Mouse (Mus musculus) MEL (cell line): ENCODE results near the gene Wdr31. TPM values are rescaled to one million over a fixed set of nuclear protein-coding genes. Genes with fewer than 3 reads are reported as not detected.

Experiments used
- DNase-seq: peaks from one replicate; pipeline ENCODE4 v3.0.0; 2011; ENCODE audit warnings: low read depth, low spot score
- H3K27ac ChIP-seq: 2 replicates; pipeline ENCODE4 v1.5.1; 2012; ENCODE audit warnings: low read depth, mild to moderate bottlenecking, control low read depth, low read length, moderate library complexity; ENCODE audit not compliant: control insufficient read depth
- H3K27me3 ChIP-seq, 2 experiments: fragments of 150-350 bp in 1 of 2; sonication (generic) in 1 of 2; 2 replicates each; pipeline ENCODE4 v1.6.1; 2012; ENCODE audit warnings: low read length in 2 of 2, mild to moderate bottlenecking in 2 of 2, improper control_type of control experiment in 1 of 2, moderate library complexity in 1 of 2; ENCODE audit not compliant: insufficient read depth in 2 of 2, control insufficient read depth in 1 of 2
- H3K36me3 ChIP-seq, 2 experiments: 2 replicates each; pipeline ENCODE4 v1.6.1; 2012 to 2014; ENCODE audit warnings: low read length in 2 of 2, improper control_type of control experiment in 1 of 2, inconsistent platforms in 1 of 2, mild to moderate bottlenecking in 1 of 2; ENCODE audit not compliant: insufficient read depth in 2 of 2, control insufficient read depth in 1 of 2
- H3K4me1 ChIP-seq, 2 experiments: fragments of 150-350 bp in 1 of 2; sonication (generic) in 1 of 2; 2 replicates each; pipeline ENCODE4 v1.6.1; 2012; ENCODE audit warnings: low read length in 2 of 2, improper control_type of control experiment in 1 of 2, mild to moderate bottlenecking in 1 of 2; ENCODE audit not compliant: insufficient read depth in 2 of 2, control insufficient read depth in 1 of 2
- H3K4me3 ChIP-seq, 2 experiments: fragments of 150-350 bp in 1 of 2; sonication (generic) in 1 of 2; 2 replicates each; pipeline ENCODE4 v1.5.1; 2012; ENCODE audit warnings: low read depth in 2 of 2, low read length in 2 of 2, mild to moderate bottlenecking in 2 of 2, moderate library complexity in 2 of 2, control low read depth in 1 of 2, improper control_type of control experiment in 1 of 2; ENCODE audit not compliant: control insufficient read depth in 1 of 2, insufficient read depth in 1 of 2
- H3K79me2 ChIP-seq: 2 replicates; pipeline ENCODE4 v1.6.1; 2012; ENCODE audit warnings: mild to moderate bottlenecking, low read length, moderate library complexity; ENCODE audit not compliant: control insufficient read depth, poor library complexity, insufficient read depth
- H3K9ac ChIP-seq: 2 replicates; pipeline ENCODE4 v1.6.1; 2012; ENCODE audit warnings: low read depth, mild to moderate bottlenecking, control low read depth, low read length, moderate library complexity; ENCODE audit not compliant: control insufficient read depth, poor library complexity, severe bottlenecking
- H3K9me3 ChIP-seq: fragments of 150-350 bp; sonication (generic); replicated peaks from 2 replicates; pipeline ENCODE4 v1.6.1; 2012; ENCODE audit warnings: mild to moderate bottlenecking, low read length, improper control_type of control experiment, moderate library complexity; ENCODE audit not compliant: insufficient read depth
- ETS1 ChIP-seq: IDR thresholded peaks from 2 replicates; pipeline ENCODE4 v1.6.1; 2012; ENCODE audit warnings: low read depth, mild to moderate bottlenecking, inconsistent platforms, low read length, improper control_type of control experiment, moderate library complexity
- GATA1 ChIP-seq: IDR thresholded peaks from 2 replicates; pipeline ENCODE4 v1.6.1; 2011; ENCODE audit warnings: low read depth, low read length, improper control_type of control experiment
- MAFK ChIP-seq: IDR thresholded peaks from 2 replicates; pipeline ENCODE4 v1.6.1; 2011; ENCODE audit warnings: low read depth, mild to moderate bottlenecking, low read length, improper control_type of control experiment, borderline replicate concordance
- MAX ChIP-seq: IDR thresholded peaks from 2 replicates; pipeline ENCODE4 v1.6.1; 2011; ENCODE audit warnings: low read length, improper control_type of control experiment
- MXI1 ChIP-seq: IDR thresholded peaks from 2 replicates; pipeline ENCODE4 v1.6.1; 2011; ENCODE audit warnings: mild to moderate bottlenecking, low read depth, low read length, improper control_type of control experiment
- NRF1 ChIP-seq: IDR thresholded peaks from 2 replicates; pipeline ENCODE4 v1.6.1; 2014; ENCODE audit warnings: low read depth, mild to moderate bottlenecking, inconsistent platforms, low read length, improper control_type of control experiment, moderate library complexity; ENCODE audit not compliant: poor library complexity, insufficient read depth, severe bottlenecking
- POLR2A ChIP-seq, 2 experiments: IDR thresholded peaks; 2 replicates each; pipeline ENCODE4 v1.6.1; 2011 to 2012; ENCODE audit warnings: low read length in 2 of 2, mild to moderate bottlenecking in 2 of 2, control low read depth in 1 of 2, improper control_type of control experiment in 1 of 2, low read depth in 1 of 2, moderate library complexity in 1 of 2; ENCODE audit not compliant: control insufficient read depth in 1 of 2, insufficient read depth in 1 of 2, poor library complexity in 1 of 2
- RAD21 ChIP-seq: IDR thresholded peaks from 2 replicates; pipeline ENCODE4 v1.6.1; 2011; ENCODE audit warnings: mild to moderate bottlenecking, low read depth, low read length, improper control_type of control experiment
- TBP ChIP-seq: IDR thresholded peaks from 2 replicates; pipeline ENCODE4 v1.8.0; 2011; ENCODE audit warnings: low read depth, low read length, improper control_type of control experiment
- UBTF ChIP-seq: IDR thresholded peaks from 2 replicates; pipeline ENCODE4 v1.6.1; 2012; ENCODE audit warnings: low read depth, mild to moderate bottlenecking, inconsistent platforms, low read length, improper control_type of control experiment, moderate library complexity, borderline replicate concordance; ENCODE audit not compliant: insufficient read depth
- ZMIZ1 ChIP-seq: IDR thresholded peaks from 2 replicates; pipeline ENCODE4 v1.6.1; 2012; ENCODE audit warnings: low read depth, mild to moderate bottlenecking, inconsistent platforms, low read length, improper control_type of control experiment, moderate library complexity
- polyA plus RNA-seq, 2 experiments: library from polyadenylated mRNA; stranded (reverse) in 1 of 2; unstranded in 1 of 2; fragments of >175 nt in 1 of 2; fragments of >200 nt in 1 of 2; gene quantifications; 2 replicates each; pipeline versions ENCODE4 v1.2.1 to v1.2.4; 2012; ENCODE audit warnings: low replicate concordance in 2 of 2, low read depth in 1 of 2; ENCODE audit not compliant: insufficient read length in 2 of 2, insufficient read depth in 1 of 2, missing spikeins in 1 of 2
- total RNA-seq: library from RNA; depleted of rRNA; stranded (reverse); fragments of 300-350 nt; gene quantifications from 2 replicates; pipeline ENCODE4 v1.2.3, GENCODE M21; 2012

Gene Wdr31
- total and polyA plus RNA-seq, 3 experiments, result 0.91 to 1.9 TPM; not detected in 1

DNA sequence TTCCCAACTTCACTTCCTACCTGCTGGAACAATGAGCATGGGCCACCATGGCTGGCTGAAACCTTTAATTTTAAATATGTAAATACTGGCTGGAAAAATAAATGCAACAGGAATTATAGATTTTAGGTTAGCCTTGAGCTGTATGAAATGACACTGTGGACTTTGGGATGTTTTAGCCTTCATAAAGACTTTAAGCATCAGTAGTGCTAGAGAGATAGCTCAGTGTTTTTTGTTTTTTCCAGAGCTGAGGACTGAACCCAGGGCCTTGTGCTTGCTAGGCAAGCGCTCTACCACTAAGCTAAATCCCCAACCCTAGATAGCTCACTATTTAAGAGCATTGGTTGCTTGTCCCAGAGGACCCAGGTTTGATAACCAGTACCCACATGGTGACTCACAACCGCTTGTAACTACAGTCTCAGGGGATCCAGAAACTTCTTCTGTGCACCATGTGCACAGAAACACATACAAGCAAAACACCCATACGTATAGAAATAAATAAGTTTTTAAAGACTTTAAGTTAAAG lies 33.4 kb downstream of the Wdr31 start:
- no peaks in the 10 kb centered on the region for H3K36me3 ChIP-seq
- H3K79me2 ChIP-seq, result no peaks in the 10 kb centered on the region
- H3K4me1 ChIP-seq, result 0 out of 4 replicates have a peak, but pooled peaks cover 0 to 3% of the 10 kb centered on the region in 2 experiments
- no peak overlapping the region for H3K4me3 ChIP-seq
- no peaks in the 10 kb centered on the region for H3K27me3 ChIP-seq
- H3K9me3 ChIP-seq, result no peaks in the 10 kb centered on the region
- no peak overlapping the region for H3K27ac ChIP-seq
- no peak overlapping the region for H3K9ac ChIP-seq
- no peak for DNase-seq
- TF ChIP-seq ZMIZ1 (no peak), TBP (peak; percentile 87), MAFK (no peak)

DNA sequence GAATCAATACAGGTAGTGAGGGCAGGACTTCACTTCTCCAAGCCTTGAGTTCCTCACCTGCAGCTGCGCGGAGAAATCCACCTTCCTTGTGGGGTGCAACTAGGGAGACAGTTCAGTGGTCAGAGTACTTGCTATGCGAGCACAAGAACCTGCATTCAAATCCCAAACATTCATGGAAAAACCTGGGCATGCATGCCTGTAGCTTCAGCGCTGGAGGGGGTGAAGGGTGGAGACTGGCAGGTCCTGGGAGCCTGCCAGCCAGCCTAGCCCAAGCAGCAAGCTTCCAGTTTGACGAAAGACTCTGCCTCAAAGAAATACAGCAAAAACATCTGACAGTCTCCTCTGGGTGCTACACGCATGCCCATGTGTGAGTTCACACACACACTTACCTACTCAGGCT lies 35.6 kb downstream of the Wdr31 start, which contains the start of gene Rnf183:
TSS of gene Rnf183 (minus strand) at position 172 of the 400 bp plus-strand sequence.
- TF ChIP-seq ETS1, result no peak
- no peak for TF ChIP-seq MXI1
- no peak for TF ChIP-seq NRF1
- TF ChIP-seq MAX, result no peak
- no peak for TF ChIP-seq POLR2A (IDR thresholded peaks at IDR 0.05; ENCODE audit: control insufficient read depth in 1 of 2, insufficient read depth in 1 of 2, low read depth in 1 of 2, low read length in 2 of 2, poor library complexity in 1 of 2)
- no peak for TF ChIP-seq UBTF
- TF ChIP-seq MAFK, result no peak
- DNase-seq, result no peak
- H3K36me3 ChIP-seq, result peaks cover 0 to 11% of the 10 kb centered on the region in 2 experiments; a peak in 2 of 4 replicates
- H3K9ac ChIP-seq, result no peak within 1 kb of the TSS
- H3K27ac ChIP-seq, result no peak within 1 kb of the TSS
- H3K4me3 ChIP-seq, result no peak within 1 kb of the TSS
- H3K27me3 ChIP-seq, result no peaks in the 10 kb centered on the region
- no peaks in the 10 kb centered on the region for H3K79me2 ChIP-seq
- no peaks in the 10 kb centered on the region for H3K9me3 ChIP-seq
- H3K4me1 ChIP-seq, result peaks cover 2 to 12% of the 10 kb centered on the region in 2 experiments; a peak in 2 of 4 replicates

DNA sequence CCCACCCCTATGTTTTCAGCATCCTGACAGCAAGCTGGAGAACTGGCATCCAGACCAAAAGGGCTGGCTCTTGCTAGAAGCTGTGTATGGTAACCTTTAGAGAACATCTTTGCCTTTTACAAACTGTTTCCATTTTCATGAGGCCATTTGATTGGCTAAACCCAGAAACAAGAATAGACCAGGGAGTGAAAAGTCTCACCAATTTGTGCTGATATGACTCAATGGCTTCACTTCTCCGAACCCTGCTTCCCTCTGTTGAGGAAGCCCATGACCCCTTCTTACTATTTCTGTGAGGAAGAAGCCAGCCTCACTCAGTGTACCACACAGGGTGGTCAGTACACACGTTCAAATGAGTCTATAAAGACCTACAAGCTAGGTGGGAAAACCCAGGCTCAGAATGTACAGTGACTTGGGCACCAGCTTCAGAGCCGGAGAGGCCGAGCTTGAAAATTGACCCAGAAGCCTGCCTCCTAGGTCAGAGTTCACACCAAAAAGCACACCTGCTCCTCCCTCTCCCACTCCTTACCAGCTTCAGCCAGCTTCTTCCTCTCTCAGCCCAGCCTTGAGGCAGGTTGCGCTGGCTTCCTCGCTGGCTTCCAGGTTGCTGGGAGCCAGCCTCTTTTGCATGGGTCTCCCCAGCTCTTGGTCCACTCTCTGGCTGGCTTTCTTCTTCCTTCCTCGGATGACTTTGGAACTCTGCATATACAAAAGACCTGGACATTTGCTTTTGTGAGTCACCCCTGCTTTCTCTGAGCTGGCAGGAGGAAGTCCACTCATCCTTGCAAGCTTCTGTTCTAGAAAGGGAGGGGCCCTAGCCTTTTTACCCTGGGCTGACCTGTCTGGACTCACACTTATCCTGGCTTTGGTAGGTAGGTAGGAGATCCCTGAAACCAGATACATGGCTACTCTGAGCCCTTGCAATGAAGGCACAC lies 36.5 kb downstream of the Wdr31 start:
- H3K9ac ChIP-seq, result no peak overlapping the region
- H3K27me3 ChIP-seq, result no peaks in the 10 kb centered on the region
- no peak overlapping the region for H3K27ac ChIP-seq
- TF ChIP-seq GATA1, result no peak
- no peak for TF ChIP-seq RAD21
- no peak for TF ChIP-seq UBTF
- H3K79me2 ChIP-seq, result no peaks in the 10 kb centered on the region
- H3K4me1 ChIP-seq, result peaks cover 2 to 16% of the 10 kb centered on the region in 2 experiments; a peak in 2 of 4 replicates
- no peak for DNase-seq
- H3K36me3 ChIP-seq, result peaks cover 0 to 15% of the 10 kb centered on the region in 2 experiments; a peak in 2 of 4 replicates
- H3K9me3 ChIP-seq, result no peaks in the 10 kb centered on the region
- H3K4me3 ChIP-seq, result no peak overlapping the region
